Mouse (Mus musculus) liver, embryonic 14.5 days (tissue): ENCODE data around the gene Diaph3.

ENCODE experiments used
- CTCF ChIP-seq: IDR thresholded peaks from 2 replicates; pipeline ENCODE4 v1.5.1; 2016; ENCODE audit warnings: antibody characterized with exemption, low read depth, control low read depth
- EP300 ChIP-seq: IDR thresholded peaks from 2 replicates; pipeline ENCODE4 v1.6.1; 2016; ENCODE audit warnings: antibody characterized with exemption, low read depth

DNA sequence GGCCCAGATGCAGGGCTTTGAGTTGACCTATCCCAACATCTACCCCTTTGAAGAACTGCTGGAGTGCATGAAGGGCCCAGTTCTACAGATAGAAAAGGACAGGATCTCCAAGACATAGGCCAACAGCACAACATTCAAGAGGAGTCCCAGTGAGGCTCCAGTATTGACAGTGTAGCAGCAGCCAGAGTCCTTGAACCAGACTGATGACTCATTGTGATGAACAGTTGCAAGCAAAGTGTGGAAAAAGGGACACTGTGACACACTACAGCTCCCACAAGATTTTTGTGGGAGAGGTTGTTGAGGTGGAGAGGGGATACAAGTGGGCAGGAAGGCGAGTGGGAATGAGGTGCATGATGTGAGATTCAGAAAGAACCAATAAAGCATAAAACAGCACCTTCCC, 443.1 kb downstream of the Diaph3 start:
- TF ChIP-seq CTCF (no peak), EP300 (no peak)
